Mouse (Mus musculus) layer of hippocampus, adult 2 months (tissue): ENCODE measurements at regions not wholly inside any gene's neighbourhood (a gene's known extent, or its start where the extent isn't known, plus 50 kb on each side); places are given as distances from the start of the nearest gene placed in this dataset.

Experiments used
- DNase-seq, 2 experiments: peaks; one replicate each; pipeline ENCODE4 v3.0.0; 2022; ENCODE audit warnings: low spot score in 2 of 2
- H3K27ac ChIP-seq: fragments of 200-600 bp; 2 replicates; pipeline ENCODE4 v1.8.1; 2022
- H3K4me3 ChIP-seq: fragments of 200-600 bp; 2 replicates; pipeline ENCODE4 v1.8.1; 2022; ENCODE audit warnings: mild to moderate bottlenecking
- CTCF ChIP-seq: fragments of 200-600 bp; conservative IDR thresholded peaks from 2 replicates; pipeline ENCODE4 v1.8.1; 2022; ENCODE audit warnings: antibody characterized with exemption, mild to moderate bottlenecking, moderate library complexity

DNA sequence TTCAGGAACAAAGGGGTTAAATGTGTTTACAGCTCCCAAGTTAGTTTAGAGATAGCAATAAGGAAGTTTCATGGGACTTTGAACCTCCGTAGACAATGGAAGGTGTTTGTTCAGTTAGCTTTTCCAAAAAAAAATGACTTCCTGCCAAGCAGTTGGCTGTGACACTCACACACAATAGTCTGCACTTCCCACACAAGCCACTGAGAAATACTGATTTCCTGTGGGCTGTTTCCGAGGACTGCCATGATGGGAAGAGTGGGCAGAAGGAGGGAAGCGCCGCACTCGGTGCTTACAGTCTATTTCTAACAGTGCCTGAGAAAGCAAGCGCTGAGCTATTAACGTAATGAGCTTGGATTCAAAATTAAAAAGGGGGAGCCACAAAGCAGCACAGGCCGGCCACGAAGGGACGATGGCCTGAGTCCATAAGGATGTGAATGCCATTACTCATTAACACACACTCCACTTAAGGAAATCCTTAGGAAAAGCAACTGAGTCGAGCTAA, 144.4 kb upstream of the Nav3 start:
- Histone ChIP-seq H3K27ac (no peak overlapping the region), H3K4me3 (peak overlapping the region; percentile 13)
- TF ChIP-seq CTCF: peak; percentile 62
- DNase-seq: peak; percentile 25 to 48

DNA sequence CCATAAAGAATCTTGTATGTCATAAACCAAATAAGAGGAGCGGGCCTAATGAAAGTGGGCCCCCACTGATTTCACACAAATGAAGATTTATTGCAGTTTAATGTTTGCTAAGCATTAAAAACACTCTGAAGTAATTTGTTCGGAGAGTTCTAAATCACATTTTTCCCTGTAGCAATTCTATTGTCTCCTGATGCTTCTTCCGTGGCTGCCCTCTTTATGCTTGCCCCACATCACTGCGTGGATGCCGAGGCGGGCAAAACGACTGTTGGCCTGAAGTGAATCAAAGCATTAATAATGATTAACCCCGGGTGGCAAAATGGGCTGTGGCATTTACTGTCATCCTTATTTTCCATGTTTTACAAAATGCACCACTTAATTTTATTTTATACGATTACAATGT, 134.9 kb upstream of the E2f7 start:
- H3K4me3 ChIP-seq: no peak overlapping the region
- DNase-seq: no peak

GRCm38 (mm10) chr10:110617004-110617403, 128.2 kb upstream of the E2f7 start:
- no peak for TF ChIP-seq CTCF
- Histone ChIP-seq H3K27ac (no peak overlapping the region), H3K4me3 (no peak overlapping the region)
- no peak for DNase-seq

More for the DNA sequence above, 134.9 kb upstream of the E2f7 start:
- H3K27ac ChIP-seq: no peak overlapping the region
- TF ChIP-seq CTCF: no peak

- TF ChIP-seq CTCF: no peak
- Histone ChIP-seq H3K4me3 (no peak overlapping the region), H3K27ac (no peak overlapping the region)
- no peak for DNase-seq
These were observed 126.0 kb upstream of the E2f7 start for GRCm38 (mm10) chr10:110619193-110619592.

DNA sequence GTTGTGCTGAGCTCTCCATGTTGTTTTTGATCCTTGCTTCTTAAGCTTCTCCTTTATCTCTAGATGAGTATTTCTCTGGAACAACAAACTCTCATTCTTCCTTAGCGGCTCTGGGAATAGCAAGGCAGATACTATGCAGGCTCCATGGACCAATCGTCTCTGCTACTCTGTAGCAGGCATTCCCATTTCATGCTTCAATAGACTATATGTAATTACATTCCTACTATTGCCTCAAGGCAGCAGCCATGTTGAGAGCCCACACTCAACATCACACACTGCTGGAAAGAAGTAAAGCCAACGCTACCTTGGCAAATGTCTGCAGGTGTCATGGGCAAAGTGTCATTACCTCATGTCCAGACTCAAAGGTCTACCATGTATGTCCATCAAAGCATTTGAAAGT, 119.6 kb upstream of the E2f7 start:
- H3K4me3 ChIP-seq: no peak overlapping the region
- H3K27ac ChIP-seq: no peak overlapping the region
- DNase-seq: no peak
- no peak for TF ChIP-seq CTCF

GRCm38 (mm10) chr10:110640406-110640805, 104.8 kb upstream of the E2f7 start:
- no peak for DNase-seq
- no peak for TF ChIP-seq CTCF
- H3K4me3 ChIP-seq: no peak overlapping the region
- no peak overlapping the region for H3K27ac ChIP-seq

GRCm38 (mm10) chr10:110642065-110642690, 103.1 kb upstream of the E2f7 start:
- no peak overlapping the region for H3K4me3 ChIP-seq
- TF ChIP-seq CTCF: no peak
- DNase-seq: no peak
- H3K27ac ChIP-seq: no peak overlapping the region

DNA sequence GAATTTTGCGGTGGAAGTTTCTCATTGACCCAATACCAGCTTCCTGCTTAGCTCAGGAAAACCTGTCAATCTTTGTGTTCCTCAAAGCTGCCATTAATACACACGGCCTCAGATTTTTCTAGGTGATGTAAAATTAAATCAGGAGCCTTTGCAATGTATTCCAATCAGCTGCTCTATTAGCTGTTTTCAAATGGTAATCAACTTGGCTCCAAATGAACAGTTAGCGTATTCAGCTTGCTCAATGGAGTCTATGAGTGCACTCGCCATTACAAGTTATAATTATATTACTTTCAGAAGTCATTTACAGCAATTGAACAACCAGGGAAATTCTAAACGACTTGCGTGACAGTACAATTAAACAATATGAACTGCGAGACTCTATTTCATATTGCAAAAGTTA, 97.6 kb upstream of the E2f7 start:
- Histone ChIP-seq H3K27ac (no peak overlapping the region), H3K4me3 (peak overlapping the region; percentile 24; the same call in 1 of the 2 replicates)
- TF ChIP-seq CTCF: no peak
- DNase-seq: no peak

DNA sequence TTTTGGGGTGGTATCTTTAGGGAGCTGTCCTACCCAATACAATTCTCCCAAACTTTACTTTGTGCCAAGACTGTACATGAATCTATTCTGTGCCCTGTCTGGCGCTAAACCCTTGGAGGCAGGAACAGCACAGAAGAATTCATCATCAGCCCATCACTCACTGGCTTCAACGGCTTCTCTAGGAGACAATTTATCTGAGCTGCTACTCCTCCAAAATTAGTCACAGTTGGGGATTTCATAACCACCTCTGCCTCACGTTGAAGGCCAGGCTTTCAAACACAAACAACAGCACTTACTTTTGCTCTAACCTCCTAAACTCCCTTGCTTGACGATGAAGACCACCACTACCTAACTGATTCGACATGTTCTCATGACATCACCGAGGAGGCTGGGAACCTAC, 95.1 kb upstream of the E2f7 start:
- Histone ChIP-seq H3K4me3 (no peak overlapping the region), H3K27ac (no peak overlapping the region)
- no peak for TF ChIP-seq CTCF
- DNase-seq: peak in 1 of 2 experiments; percentile 2

DNA sequence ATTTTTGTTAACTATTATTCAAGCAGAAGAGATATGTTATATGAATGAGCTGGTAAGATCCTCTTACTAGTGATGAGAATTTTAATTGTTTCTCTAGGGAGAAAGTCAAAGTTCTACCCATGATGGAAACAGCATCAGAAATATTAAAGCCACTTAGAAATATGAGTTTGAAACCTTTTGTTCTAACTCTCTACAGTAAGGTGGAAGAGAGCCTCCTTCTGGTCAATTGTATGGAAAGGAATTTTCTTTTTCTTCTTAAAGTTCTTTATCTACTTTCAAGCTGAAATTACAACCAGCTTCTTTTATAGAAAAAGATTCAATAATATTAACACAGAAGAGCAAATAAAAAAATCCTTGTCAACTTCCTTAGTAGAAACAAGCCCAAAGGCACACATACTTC, 94.4 kb upstream of the E2f7 start:
- H3K4me3 ChIP-seq: no peak overlapping the region
- peak; percentile 74 for TF ChIP-seq CTCF
- DNase-seq: no peak
- H3K27ac ChIP-seq: no peak overlapping the region

GRCm38 (mm10) chr10:110654070-110654469, 91.2 kb upstream of the E2f7 start:
- TF ChIP-seq CTCF: no peak
- Histone ChIP-seq H3K4me3 (no peak overlapping the region), H3K27ac (no peak overlapping the region)
- DNase-seq: no peak

DNA sequence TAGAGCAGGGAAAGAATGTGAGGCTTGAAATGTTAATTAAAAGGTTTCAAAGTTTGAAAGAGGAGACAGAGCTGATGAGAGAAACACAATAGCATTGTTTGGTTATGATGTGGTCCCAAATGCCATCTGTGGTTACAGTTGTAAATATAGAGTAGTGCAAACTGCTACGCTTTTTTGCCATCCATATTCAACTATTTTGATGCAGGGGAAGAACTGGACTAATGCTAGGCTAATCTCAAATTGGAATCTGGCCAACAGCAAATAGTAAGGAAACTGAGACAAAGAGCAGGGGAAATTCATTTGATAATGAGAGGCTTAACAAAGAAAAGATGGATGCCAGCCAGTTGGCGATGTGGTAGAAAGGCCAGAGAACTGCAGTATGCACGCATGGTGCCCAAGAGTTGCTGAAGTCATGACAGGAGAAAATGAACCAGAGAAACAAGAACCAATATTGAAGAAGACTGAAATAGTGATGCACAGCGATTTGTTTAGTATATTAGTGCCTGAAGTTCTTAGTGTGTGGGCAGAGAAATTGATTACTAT, 87.0 kb upstream of the E2f7 start:
- H3K27ac ChIP-seq: no peak overlapping the region
- no peak for DNase-seq
- no peak for TF ChIP-seq CTCF
- H3K4me3 ChIP-seq: no peak overlapping the region

GRCm38 (mm10) chr10:110676503-110676902, 68.7 kb upstream of the E2f7 start:
- no peak for TF ChIP-seq CTCF
- DNase-seq: no peak
- H3K4me3 ChIP-seq: no peak overlapping the region
- no peak overlapping the region for H3K27ac ChIP-seq
